9 mouse cellular contexts compared by ENCODE assay signal in genomic region chr9:66181126-66181825, GRCm38 (mm10). TPM values are rescaled to one million over a fixed set of nuclear protein-coding genes. Genes with fewer than 3 reads are reported as not detected.
DNase-seq lines count a peak whose midpoint lies in the region; ATAC-seq and TF ChIP-seq lines count a peak whose summit lies in the region.
"Had no signal": no experiment of that assay in that cellular context is flagged by ENCODE, and none has a peak within 500 bp of the region (broad histone marks: within the 10 kb centered on the region; RNA-seq: fewer than 3 reads in every experiment).

No protein-coding gene starts in this region.

- no peak for TF ChIP-seq CTCF in MEL (IDR thresholded peaks at IDR 0.05 in 2 of 3, conservative IDR thresholded peaks at IDR 0.05 in 1 of 3; ENCODE audit: control insufficient read depth in 1 of 3, insufficient read depth in 1 of 3, low read depth in 2 of 3, low read length in 3 of 3, poor library complexity in 1 of 3, severe bottlenecking in 1 of 3)

- no peak overlapping the region for H3K4me2 ChIP-seq in forebrain, embryonic 11.5 days (ENCODE audit: low read depth, low read length, severe bottlenecking)
- no peak overlapping the region for H3K4me2 ChIP-seq in intestine, embryonic 16.5 days (ENCODE audit: low read depth, low read length)

- no peak overlapping the region for H3K9ac ChIP-seq in forebrain, embryonic 11.5 days (ENCODE audit: low read length)
- peak overlapping the region; percentile 58 for H3K9ac ChIP-seq in MEL (ENCODE audit: control insufficient read depth, low read depth, low read length, poor library complexity, severe bottlenecking)
- H3K9ac ChIP-seq in intestine, embryonic 16.5 days (ENCODE audit: low read depth, low read length): no peak overlapping the region

- TF ChIP-seq RAD21 in MEL (IDR thresholded peaks at IDR 0.05; ENCODE audit: low read depth, low read length): no peak

- 82% methylated on average over 4 of the region's 4 CpGs for WGBS in forebrain, embryonic 10.5 days
- WGBS in forebrain, embryonic 11.5 days: 82% methylated on average over 4 of the region's 4 CpGs
- WGBS in intestine, embryonic 16.5 days: 77% methylated on average over 4 of the region's 4 CpGs

- TF ChIP-seq POLR2A in MEL (IDR thresholded peaks at IDR 0.05; ENCODE audit: control insufficient read depth in 1 of 2, insufficient read depth in 1 of 2, low read depth in 1 of 2, low read length in 2 of 2, poor library complexity in 1 of 2): no peak; a peak in 1 of 4 replicates

- no peaks in the 10 kb centered on the region for H3K79me2 ChIP-seq in MEL (ENCODE audit: control insufficient read depth, insufficient read depth, low read length, poor library complexity)

- no peaks in the 10 kb centered on the region for H3K36me3 ChIP-seq in forebrain, embryonic 10.5 days (replicated peaks)
- no peaks in the 10 kb centered on the region for H3K36me3 ChIP-seq in forebrain, embryonic 11.5 days (ENCODE audit: control insufficient read depth, insufficient read depth, low read length)
- peaks cover 0 to 30% of the 10 kb centered on the region in 2 experiments; a peak in 2 of 4 replicates for H3K36me3 ChIP-seq in MEL (ENCODE audit: control insufficient read depth in 1 of 2, insufficient read depth in 2 of 2, low read length in 2 of 2)
- no peaks in the 10 kb centered on the region for H3K36me3 ChIP-seq in intestine, embryonic 16.5 days (ENCODE audit: control insufficient read depth, insufficient read depth, low read length)

- no peak for DNase-seq in forebrain, embryonic 10.5 days (ENCODE audit: extremely low spot score, low spot score)
- DNase-seq in forebrain, embryonic 11.5 days (ENCODE audit: low spot score): no peak
- peak; percentile 92 for DNase-seq in MEL (ENCODE audit: low read depth, low spot score)
- DNase-seq in lung, postnatal 14 days: peak; percentile 48
- DNase-seq in urinary bladder, postnatal 4 days (ENCODE audit: low spot score in 2 of 2): no peak
- DNase-seq in right cerebral cortex, postnatal 36 days (ENCODE audit: low spot score in 2 of 2): no peak
- no peak for DNase-seq in gastrocnemius, adult 8-10 months (ENCODE audit: low spot score in 2 of 2)
- DNase-seq: kidney, postnatal 4 days had no signal

- peak overlapping the region; percentile 56; the same call in 1 of the 2 replicates for H3K27ac ChIP-seq in forebrain, embryonic 10.5 days
- no peak overlapping the region for H3K27ac ChIP-seq in forebrain, embryonic 11.5 days (ENCODE audit: low read depth, low read length)
- peak overlapping the region; percentile 96 for H3K27ac ChIP-seq in MEL (ENCODE audit: control insufficient read depth, low read depth, low read length)
- H3K27ac ChIP-seq in intestine, embryonic 16.5 days (ENCODE audit: low read length): 0 out of 2 replicates have a peak overlapping the region, but pooled peaks have one; percentile 0

- peaks cover 33% of the 10 kb centered on the region for H3K4me1 ChIP-seq in forebrain, embryonic 10.5 days
- peaks cover under 1% of the 10 kb centered on the region for H3K4me1 ChIP-seq in forebrain, embryonic 11.5 days (replicated peaks; ENCODE audit: control insufficient read depth, insufficient read depth, low read length)
- H3K4me1 ChIP-seq in MEL (ENCODE audit: control insufficient read depth in 1 of 2, insufficient read depth in 2 of 2, low read length in 2 of 2): peaks cover 25 to 46% of the 10 kb centered on the region in 2 experiments
- peaks cover 6% of the 10 kb centered on the region for H3K4me1 ChIP-seq in intestine, embryonic 16.5 days (ENCODE audit: control insufficient read depth, insufficient read depth, low read length)

- peak in 1 of 2 experiments; percentile 65; a peak in 3 of 4 replicates for TF ChIP-seq EP300 in MEL (IDR thresholded peaks at IDR 0.05; ENCODE audit: low read depth in 1 of 2, low read length in 2 of 2)

- ATAC-seq in forebrain, embryonic 11.5 days (replicated peaks; ENCODE audit: low FRiP score): no peak
- ATAC-seq in intestine, embryonic 16.5 days: peak; percentile 85

- no peak overlapping the region for H3K4me3 ChIP-seq in forebrain, embryonic 10.5 days
- no peak overlapping the region for H3K4me3 ChIP-seq in forebrain, embryonic 11.5 days (ENCODE audit: low read depth, low read length)
- peak overlapping the region; percentile 32 to 51 for H3K4me3 ChIP-seq in MEL (ENCODE audit: control insufficient read depth in 1 of 2, insufficient read depth in 1 of 2, low read depth in 2 of 2, low read length in 2 of 2)
- H3K4me3 ChIP-seq in intestine, embryonic 16.5 days (ENCODE audit: low read length): no peak overlapping the region

- no peaks in the 10 kb centered on the region for H3K27me3 ChIP-seq in forebrain, embryonic 10.5 days (ENCODE audit: poor library complexity, severe bottlenecking)
- no peaks in the 10 kb centered on the region for H3K27me3 ChIP-seq in forebrain, embryonic 11.5 days (ENCODE audit: control insufficient read depth, insufficient read depth, low read length)
- H3K27me3 ChIP-seq in MEL (ENCODE audit: control insufficient read depth in 1 of 2, insufficient read depth in 2 of 2, low read length in 2 of 2): no peaks in the 10 kb centered on the region
- no peaks in the 10 kb centered on the region for H3K27me3 ChIP-seq in intestine, embryonic 16.5 days (replicated peaks; ENCODE audit: control insufficient read depth, insufficient read depth, low read length)

- H3K9me3 ChIP-seq in forebrain, embryonic 10.5 days: no peaks in the 10 kb centered on the region
- no peaks in the 10 kb centered on the region for H3K9me3 ChIP-seq in forebrain, embryonic 11.5 days (ENCODE audit: control insufficient read depth, low read length)
- no peaks in the 10 kb centered on the region for H3K9me3 ChIP-seq in MEL (replicated peaks; ENCODE audit: insufficient read depth, low read length)
- H3K9me3 ChIP-seq in intestine, embryonic 16.5 days (ENCODE audit: control insufficient read depth, low read length): no peaks in the 10 kb centered on the region

TF ChIP-seq in MEL, 35 proteins besides CTCF, POLR2A, EP300 and RAD21:
- peak; percentile 15; the same call in 1 of the 2 replicates for TF ChIP-seq HCFC1 (IDR thresholded peaks at IDR 0.05; ENCODE audit: low read depth, low read length)
- no peak for TF ChIP-seq ZNF384 (IDR thresholded peaks at IDR 0.05; ENCODE audit: low read depth, low read length)
- peak; percentile 14; the same call in 1 of the 2 replicates for TF ChIP-seq MXI1 (IDR thresholded peaks at IDR 0.05; ENCODE audit: low read depth, low read length)
- no peak for TF ChIP-seq MAX (IDR thresholded peaks at IDR 0.05; ENCODE audit: low read length)
- TF ChIP-seq NELFE (IDR thresholded peaks at IDR 0.05; ENCODE audit: low read depth, low read length): peak; percentile 26
- peak; percentile 83 for TF ChIP-seq ELF1 (IDR thresholded peaks at IDR 0.05; ENCODE audit: low read depth, low read length)
- TF ChIP-seq RCOR1 (IDR thresholded peaks at IDR 0.05; ENCODE audit: low read depth, low read length): peak; percentile 56

RNA-seq across cellular contexts. Expression of gene Dapk2, which starts 23.3 kb away (rescaled TPM):
- 7.6 and 8.9 TPM in 2 replicates for polyA plus RNA-seq in forebrain, embryonic 10.5 days (2016; fragmentation: Nextera tagmentation; extraction: Ambion mirVana)
- polyA plus RNA-seq in forebrain, embryonic 11.5 days (2014; fragmentation: Nextera tagmentation; extraction: Ambion mirVana): 8.7 and 9.0 TPM in 2 replicates
- total RNA-seq in MEL (2012; rRNA removed): 5.8 and 6.7 TPM in 2 replicates
- 1 to 10 TPM in 1 of 2 experiments, not detected in 1; 8.3 TPM for polyA plus RNA-seq in MEL (2012; ENCODE audit: insufficient read depth in 1 of 2, insufficient read length in 2 of 2, low read depth in 1 of 2, low replicate concordance in 2 of 2, missing spikeins in 1 of 2)
- polyA plus RNA-seq in intestine, embryonic 16.5 days (2015; fragmentation: Nextera tagmentation; extraction: Ambion mirVana): 6.8 and 8.0 TPM in 2 replicates
- total RNA-seq in gastrocnemius, adult 8-10 months (2022): 10 to 100 TPM; 28.1 to 36.2 (median 34.1) TPM

RNA-seq across cellular contexts. Expression of gene Ciao2a, which starts 54.9 kb away (rescaled TPM):
- polyA plus RNA-seq in forebrain, embryonic 10.5 days (2016; fragmentation: Nextera tagmentation; extraction: Ambion mirVana): 166 and 168 TPM in 2 replicates
- polyA plus RNA-seq in forebrain, embryonic 11.5 days (2014; fragmentation: Nextera tagmentation; extraction: Ambion mirVana): 149 and 161 TPM in 2 replicates
- total RNA-seq in MEL (2012; rRNA removed): 103 and 121 TPM in 2 replicates
- 10 to 100 TPM in 1 of 2 experiments, not detected in 1; 88.1 TPM for polyA plus RNA-seq in MEL (2012; ENCODE audit: insufficient read depth in 1 of 2, insufficient read length in 2 of 2, low read depth in 1 of 2, low replicate concordance in 2 of 2, missing spikeins in 1 of 2)
- 203 and 219 TPM in 2 replicates for polyA plus RNA-seq in intestine, embryonic 16.5 days (2015; fragmentation: Nextera tagmentation; extraction: Ambion mirVana)
- total RNA-seq in gastrocnemius, adult 8-10 months (2022): 10 to 100 TPM; 51.2 to 64.6 (median 61.2) TPM

RNA-seq across cellular contexts. Expression of gene Snx1, which starts 54.9 kb away (rescaled TPM):
- polyA plus RNA-seq in forebrain, embryonic 10.5 days (2016; fragmentation: Nextera tagmentation; extraction: Ambion mirVana): 136 and 140 TPM in 2 replicates
- 140 TPM in 2 replicates for polyA plus RNA-seq in forebrain, embryonic 11.5 days (2014; fragmentation: Nextera tagmentation; extraction: Ambion mirVana)
- 83.9 and 88.2 TPM in 2 replicates for total RNA-seq in MEL (2012; rRNA removed)
- 100 to 1,000 TPM; 113 to 189 TPM for polyA plus RNA-seq in MEL (2012; ENCODE audit: insufficient read depth in 1 of 2, insufficient read length in 2 of 2, low read depth in 1 of 2, low replicate concordance in 2 of 2, missing spikeins in 1 of 2)
- polyA plus RNA-seq in intestine, embryonic 16.5 days (2015; fragmentation: Nextera tagmentation; extraction: Ambion mirVana): 149 and 155 TPM in 2 replicates
- total RNA-seq in gastrocnemius, adult 8-10 months (2022): 10 to 100 TPM in 3 of 4 experiments, 1 to 10 TPM in 1; 9.0 to 11.0 (median 10.5) TPM

Comparison
In these comparisons a context has a peak if more than half of its experiments do, and no peak if none do; other contexts are left out.
1. DNase-seq: peak in MEL (single experiment) and lung, postnatal 14 days (single experiment); none in forebrain, embryonic 10.5 days (single experiment), forebrain, embryonic 11.5 days (single experiment), urinary bladder, postnatal 4 days (0 of 2), right cerebral cortex, postnatal 36 days (0 of 2) and gastrocnemius, adult 8-10 months (0 of 2).
2. H3K4me3 ChIP-seq: peak in MEL (2 of 2); none in forebrain, embryonic 10.5 days (single experiment), forebrain, embryonic 11.5 days (single experiment) and intestine, embryonic 16.5 days (single experiment).